Mouse (Mus musculus) forebrain, embryonic 13.5 days (tissue): ENCODE measurements around the gene Fam118b. TPM values are rescaled to one million over a fixed set of nuclear protein-coding genes. Genes with fewer than 3 reads are reported as not detected.

Experiments used
- ATAC-seq: fragments of 200-750 bp; cut with Nextera tagmentation; 2 replicates; pipeline ENCODE4 v1.8.0; 2017
- H3K27ac ChIP-seq: fragments of 300-500 bp; sonication (generic); 2 replicates; pipeline ENCODE4 v1.5.1; 2015; ENCODE audit warnings: inconsistent platforms, mild to moderate bottlenecking, moderate library complexity
- H3K27me3 ChIP-seq: fragments of 300-500 bp; sonication (generic); 2 replicates; pipeline ENCODE4 v1.6.1; 2015; ENCODE audit warnings: mild to moderate bottlenecking, inconsistent platforms
- H3K36me3 ChIP-seq: fragments of 300-500 bp; sonication (generic); 2 replicates; pipeline ENCODE4 v1.6.1; 2015; ENCODE audit warnings: mild to moderate bottlenecking, inconsistent platforms; ENCODE audit not compliant: poor library complexity, severe bottlenecking
- H3K4me1 ChIP-seq: fragments of 300-500 bp; sonication (generic); 2 replicates; pipeline ENCODE4 v1.6.1; 2015; ENCODE audit warnings: inconsistent platforms
- H3K4me2 ChIP-seq: fragments of 300-500 bp; sonication (generic); 2 replicates; pipeline ENCODE4 v1.6.1; 2015; ENCODE audit warnings: inconsistent platforms, mild to moderate bottlenecking, moderate library complexity
- H3K4me3 ChIP-seq: fragments of 300-500 bp; sonication (generic); 2 replicates; pipeline ENCODE4 v1.5.1; 2015; ENCODE audit warnings: mild to moderate bottlenecking, inconsistent platforms
- H3K9ac ChIP-seq: fragments of 300-500 bp; sonication (generic); 2 replicates; pipeline ENCODE4 v1.6.1; 2015; ENCODE audit warnings: mild to moderate bottlenecking, inconsistent platforms
- H3K9me3 ChIP-seq: fragments of 300-500 bp; sonication (generic); replicated peaks from 2 replicates; pipeline ENCODE4 v1.6.1; 2016; ENCODE audit warnings: inconsistent platforms
- WGBS: fragments of 180-500 bp; shearing (Covaris S2); methylation state at CpG from one replicate; pipeline ENCODE4 v1.1.7; 2015; 5-methylcytosine and 5-hydroxymethylcytosine counted together
- polyA plus RNA-seq: library from polyadenylated mRNA; unstranded; fragments of >200 nt; fragmentation: Nextera tagmentation; extraction: Ambion mirVana; gene quantifications from 2 replicates; pipeline ENCODE4 v1.2.1, GENCODE M21; 2015

The Fam118b gene
- polyA plus RNA-seq, 1 experiment from 2014 or later, result 88.8 TPM

GRCm38 (mm10) chr9:35187351-35187903 lies 80.2 kb downstream of the Fam118b start:
- Histone ChIP-seq H3K4me3 (no peak overlapping the region), H3K4me1 (peaks cover 7% of the 10 kb centered on the region), H3K9me3 (no peaks in the 10 kb centered on the region), H3K9ac (no peak overlapping the region), H3K27me3 (no peaks in the 10 kb centered on the region), H3K36me3 (peaks cover 21% of the 10 kb centered on the region), H3K4me2 (no peak overlapping the region), H3K27ac (no peak overlapping the region)
- WGBS, result 89% methylated on average over 10 of the region's 10 CpGs
- no peak for ATAC-seq

GRCm38 (mm10) chr9:35186430-35186829 lies 81.2 kb downstream of the Fam118b start:
- peaks cover 21% of the 10 kb centered on the region for H3K36me3 ChIP-seq
- peaks cover 7% of the 10 kb centered on the region for H3K4me1 ChIP-seq
- H3K4me2 ChIP-seq, result no peak overlapping the region
- H3K27ac ChIP-seq, result no peak overlapping the region
- no peak for ATAC-seq
- no peak overlapping the region for H3K4me3 ChIP-seq
- no peak overlapping the region for H3K9ac ChIP-seq
- no peaks in the 10 kb centered on the region for H3K27me3 ChIP-seq
- no peaks in the 10 kb centered on the region for H3K9me3 ChIP-seq
- 84% methylated on average over 4 of the region's 4 CpGs for WGBS

- WGBS, result 79% methylated on average over 5 of the region's 5 CpGs
- H3K9ac ChIP-seq, result no peak overlapping the region
- no peak overlapping the region for H3K4me3 ChIP-seq
- H3K9me3 ChIP-seq, result no peaks in the 10 kb centered on the region
- no peaks in the 10 kb centered on the region for H3K4me1 ChIP-seq
- no peak for ATAC-seq
- no peak overlapping the region for H3K27ac ChIP-seq
- peaks cover 15% of the 10 kb centered on the region for H3K36me3 ChIP-seq
- H3K27me3 ChIP-seq, result no peaks in the 10 kb centered on the region
- no peak overlapping the region for H3K4me2 ChIP-seq
These were observed 84.2 kb downstream of the Fam118b start for GRCm38 (mm10) chr9:35183359-35183758.

- WGBS, result 86% methylated on average over 2 of the region's 2 CpGs
- Histone ChIP-seq H3K4me3 (no peak overlapping the region), H3K9me3 (no peaks in the 10 kb centered on the region), H3K36me3 (peaks cover 11% of the 10 kb centered on the region), H3K27me3 (no peaks in the 10 kb centered on the region), H3K9ac (no peak overlapping the region), H3K4me1 (no peaks in the 10 kb centered on the region), H3K4me2 (no peak overlapping the region), H3K27ac (no peak overlapping the region)
- no peak for ATAC-seq
These were observed 84.8 kb downstream of the Fam118b start for GRCm38 (mm10) chr9:35182832-35183231.

- Histone ChIP-seq H3K4me2 (peak overlapping the region; percentile 69), H3K27ac (peak overlapping the region; percentile 86), H3K27me3 (no peaks in the 10 kb centered on the region), H3K4me1 (peaks cover 21% of the 10 kb centered on the region), H3K4me3 (peak overlapping the region; percentile 59), H3K9ac (peak overlapping the region; percentile 66; the same call in 1 of the 2 replicates), H3K36me3 (no peaks in the 10 kb centered on the region), H3K9me3 (no peaks in the 10 kb centered on the region)
- ATAC-seq, result peak; percentile 33
- WGBS, result 45% methylated on average over 14 of the region's 14 CpGs
These were observed 91.4 kb downstream of the Fam118b start for GRCm38 (mm10) chr9:35176124-35176659.

- H3K9ac ChIP-seq, result peak within 1 kb of the TSS; percentile 66
- WGBS, result under 1% methylated on average over 38 of the region's 38 CpGs
- peak; percentile 98 for ATAC-seq
These were observed 92.1 kb downstream of the Fam118b start, which contains the start of gene Dcps for GRCm38 (mm10) chr9:35175251-35176123. Gene Dcps, minus strand, starts transcription at chr9:35176061.

GRCm38 (mm10) chr9:35173331-35173730 lies 94.3 kb downstream of the Fam118b start:
- ATAC-seq, result no peak
- Histone ChIP-seq H3K4me2 (no peak overlapping the region), H3K9ac (no peak overlapping the region), H3K27me3 (no peaks in the 10 kb centered on the region), H3K36me3 (peaks cover 18% of the 10 kb centered on the region), H3K9me3 (no peaks in the 10 kb centered on the region), H3K4me3 (no peak overlapping the region), H3K27ac (no peak overlapping the region), H3K4me1 (peaks cover 21% of the 10 kb centered on the region)
- WGBS, result 88% methylated on average over 1 of the region's 1 CpGs

More at GRCm38 (mm10) chr9:35175251-35176123, 92.1 kb downstream of the Fam118b start, which contains the start of gene Dcps:
- no peaks in the 10 kb centered on the region for H3K9me3 ChIP-seq
- peaks cover 21% of the 10 kb centered on the region for H3K4me1 ChIP-seq
- H3K4me3 ChIP-seq, result peak within 1 kb of the TSS; percentile 59
- no peaks in the 10 kb centered on the region for H3K27me3 ChIP-seq
- H3K4me2 ChIP-seq, result peak within 1 kb of the TSS; percentile 69
- H3K36me3 ChIP-seq, result peaks cover 5% of the 10 kb centered on the region
- H3K27ac ChIP-seq, result peak within 1 kb of the TSS; percentile 86

GRCm38 (mm10) chr9:35170071-35170470 lies 97.5 kb downstream of the Fam118b start:
- ATAC-seq, result no peak
- no peak overlapping the region for H3K9ac ChIP-seq
- H3K4me1 ChIP-seq, result peaks cover 32% of the 10 kb centered on the region
- H3K9me3 ChIP-seq, result no peaks in the 10 kb centered on the region
- H3K27ac ChIP-seq, result no peak overlapping the region
- peaks cover 21% of the 10 kb centered on the region for H3K36me3 ChIP-seq
- H3K4me2 ChIP-seq, result no peak overlapping the region
- H3K27me3 ChIP-seq, result no peaks in the 10 kb centered on the region
- WGBS, result 94% methylated on average over 7 of the region's 7 CpGs
- H3K4me3 ChIP-seq, result no peak overlapping the region

Other genes with a start within 250 kb of the Fam118b start
- 10.3 and 10.8 TPM in 2 replicates for gene St3gal4, start 148.5 kb downstream of the Fam118b start, polyA plus RNA-seq
- gene Dcps, start 91.7 kb downstream of the Fam118b start, polyA plus RNA-seq, result 94.4 and 100 TPM in 2 replicates
- gene Srpr, start 67.6 kb downstream of the Fam118b start, polyA plus RNA-seq, result 57.6 and 66.5 TPM in 2 replicates
- 6.1 and 7.8 TPM in 2 replicates for gene Tirap, start 67.5 kb downstream of the Fam118b start, polyA plus RNA-seq
- gene Foxred1, start 56.8 kb downstream of the Fam118b start, polyA plus RNA-seq, result 42.1 and 46.9 TPM in 2 replicates
- 22.0 and 23.5 TPM in 2 replicates for gene Rpusd4, start 60 bp upstream of the Fam118b start, polyA plus RNA-seq
- gene Cdon, start 153.3 kb upstream of the Fam118b start, polyA plus RNA-seq, result 20.7 and 22.1 TPM in 2 replicates